Mouse (Mus musculus): ENCODE data around the gene Hsd17b12.

Gene Hsd17b12

DNA sequence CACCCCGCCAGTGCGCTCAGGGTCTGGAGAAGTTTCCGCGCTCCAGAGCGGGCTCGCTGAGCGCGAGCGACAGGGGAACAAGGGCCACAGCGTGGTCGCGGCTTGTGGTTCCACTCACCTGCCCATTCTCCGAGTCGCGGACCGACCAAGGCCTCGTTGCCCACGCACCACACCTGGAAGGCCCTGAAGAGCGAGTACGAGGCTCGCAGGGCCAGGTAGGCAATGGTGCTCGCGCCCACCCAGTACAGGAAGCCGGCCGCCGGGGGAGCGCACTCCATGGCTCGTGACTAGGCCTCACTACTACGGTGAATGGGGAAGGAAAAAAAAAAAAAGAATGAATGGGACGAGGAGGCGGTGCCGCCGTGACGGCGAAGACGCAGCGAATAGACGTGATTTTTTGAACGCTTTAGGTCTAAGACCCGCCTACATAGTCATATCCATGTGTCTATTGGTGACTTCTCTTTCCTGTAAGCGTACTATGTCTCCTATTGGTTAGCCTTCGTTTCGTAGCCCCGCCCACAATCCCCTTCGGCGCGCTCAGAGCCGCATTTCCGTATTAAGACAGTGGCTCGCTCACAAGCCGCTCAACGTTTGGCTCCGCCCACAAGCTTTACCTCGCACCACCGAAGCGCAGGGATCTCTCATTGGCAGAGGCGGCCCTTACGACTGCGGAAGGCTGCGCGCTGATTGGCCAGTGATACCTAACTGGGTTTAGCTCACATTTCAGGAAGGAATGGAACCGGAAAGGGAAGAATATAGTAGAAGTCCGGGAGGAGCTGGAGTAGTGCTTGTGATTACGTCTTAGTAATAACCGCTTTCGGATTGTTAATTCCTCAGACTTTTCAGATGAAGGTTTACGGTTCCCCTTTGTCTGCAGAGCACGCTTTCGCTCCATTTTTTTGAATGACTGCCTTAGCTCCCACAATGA, at the start of gene Hsd17b12:
Gene Hsd17b12, minus strand, starts transcription at position 373 of the 928 bp plus-strand sequence.
- WGBS, result under 1% methylated on average over 69 of the region's 69 CpGs

DNA sequence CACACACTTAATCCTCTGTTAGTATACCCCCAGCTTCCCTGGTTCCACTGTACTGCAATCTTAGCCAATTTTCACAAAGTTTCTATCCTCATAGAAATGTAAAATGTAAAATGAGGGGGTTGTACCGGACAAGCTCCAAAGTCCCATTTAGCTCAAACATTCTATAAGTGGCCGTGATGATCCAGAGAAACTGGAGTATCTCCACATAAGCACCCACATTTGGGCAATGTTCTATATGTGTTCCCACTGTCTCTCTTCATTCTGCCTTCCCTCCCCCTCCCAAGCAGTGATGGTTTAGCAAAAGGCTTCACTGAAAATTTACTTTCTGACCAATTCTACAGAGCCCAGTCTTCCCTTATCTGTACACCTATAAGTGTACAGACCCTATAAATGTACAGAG, 27.1 kb upstream of the Hsd17b12 start:
- 54% methylated on average over 2 of the region's 2 CpGs for WGBS

GRCm38 (mm10) chr2:94184142-94184541, 26.4 kb upstream of the Hsd17b12 start:
- 36% methylated on average over 6 of the region's 6 CpGs for WGBS

DNA sequence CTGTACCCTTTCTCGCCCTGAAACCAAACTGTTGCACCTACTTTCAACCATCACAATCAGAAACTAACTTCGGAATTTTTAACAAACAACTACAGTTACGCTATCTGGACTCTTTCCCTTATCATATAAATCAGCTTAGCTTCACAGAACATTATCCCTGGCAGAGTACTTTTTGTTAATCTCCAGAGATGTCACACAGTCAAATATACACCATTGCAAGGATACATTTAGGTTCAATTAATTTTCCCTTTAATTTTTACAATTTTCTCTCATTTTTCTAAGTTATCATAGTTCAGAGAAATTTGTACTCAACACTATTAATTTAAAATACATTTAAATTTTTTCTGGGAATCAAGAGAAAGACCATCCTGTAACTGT, 21.3 kb upstream of the Hsd17b12 start:
- under 1% methylated on average over 3 of the region's 3 CpGs for WGBS

DNA sequence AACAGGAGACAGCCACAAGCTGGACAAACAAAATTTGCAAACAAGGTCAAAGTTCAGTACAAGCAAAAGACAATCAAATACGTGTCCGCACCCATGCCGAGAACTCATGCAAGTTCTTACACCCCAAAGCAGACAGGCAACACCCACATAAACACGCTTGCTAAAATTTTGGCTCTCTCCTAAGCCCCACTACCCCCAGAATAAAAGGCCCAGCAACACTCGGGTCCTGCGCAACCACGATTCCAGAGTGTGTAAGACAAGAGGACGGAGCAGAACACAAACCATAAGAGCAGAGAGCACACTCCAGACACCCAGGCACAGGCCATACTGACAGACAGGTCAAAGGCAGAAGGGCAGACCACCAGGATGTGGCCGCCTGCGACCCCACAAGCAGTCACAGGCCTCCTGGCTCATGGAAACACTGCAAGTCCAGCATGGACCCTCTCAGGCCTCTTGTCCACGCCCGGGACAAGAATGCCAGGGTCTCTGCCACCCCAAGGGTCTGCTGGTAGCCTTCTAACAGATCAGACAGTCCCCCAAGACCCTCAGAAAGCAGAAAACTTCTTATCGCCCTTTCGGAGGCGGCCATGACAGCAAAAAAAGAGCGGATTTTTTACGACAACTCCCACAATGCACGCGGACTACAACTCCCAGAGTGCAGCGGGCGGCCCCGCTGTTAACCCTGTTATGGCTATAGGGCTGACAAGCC, 20.7 kb upstream of the Hsd17b12 start:
- WGBS, result under 1% methylated on average over 22 of the region's 22 CpGs

DNA sequence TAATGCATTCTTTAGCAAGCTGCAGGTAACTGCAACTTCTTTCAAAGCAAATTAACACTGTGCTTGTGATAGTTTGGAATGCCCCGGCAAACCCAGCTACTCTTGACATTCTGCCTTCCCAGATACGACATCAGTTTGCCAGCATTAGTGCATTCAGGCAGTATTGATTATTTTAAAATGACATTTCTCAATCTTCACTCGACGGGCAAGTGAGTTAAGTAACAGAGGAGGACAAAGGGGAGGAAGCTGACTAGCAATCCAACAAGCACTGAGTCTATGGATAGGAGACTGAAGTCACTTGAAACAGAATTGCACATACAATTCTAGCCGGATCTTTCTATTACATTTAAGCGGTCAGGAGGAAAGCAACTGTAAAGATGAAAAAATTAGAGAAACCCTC, 19.5 kb upstream of the Hsd17b12 start:
- 79% methylated on average over 6 of the region's 6 CpGs for WGBS

- 78% methylated on average over 3 of the region's 3 CpGs for WGBS
Measured at GRCm38 (mm10) chr2:94176381-94176780, 18.6 kb upstream of the Hsd17b12 start.

DNA sequence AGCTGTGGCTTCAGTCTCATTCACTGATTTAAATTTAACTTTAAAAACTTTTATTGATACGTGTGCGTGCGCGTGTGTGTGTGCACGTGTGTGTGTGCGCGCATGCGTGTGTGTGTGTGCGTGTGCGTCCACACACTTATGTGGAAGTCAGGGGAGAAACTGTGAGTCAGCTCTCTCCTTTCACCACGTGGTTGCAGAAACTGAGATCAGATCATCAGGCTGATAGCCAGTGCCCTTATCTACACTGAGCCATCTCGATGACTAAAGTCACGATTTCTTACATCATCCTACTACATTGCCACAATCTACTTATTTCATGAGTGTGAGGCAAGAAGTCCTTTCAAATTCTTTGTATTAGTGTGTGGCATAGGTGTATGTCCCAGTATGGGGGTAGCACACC, 15.8 kb upstream of the Hsd17b12 start:
- 90% methylated on average over 13 of the region's 13 CpGs for WGBS

GRCm38 (mm10) chr2:94163207-94163606, 5.4 kb upstream of the Hsd17b12 start:
- WGBS, result 59% methylated on average over 2 of the region's 2 CpGs

DNA sequence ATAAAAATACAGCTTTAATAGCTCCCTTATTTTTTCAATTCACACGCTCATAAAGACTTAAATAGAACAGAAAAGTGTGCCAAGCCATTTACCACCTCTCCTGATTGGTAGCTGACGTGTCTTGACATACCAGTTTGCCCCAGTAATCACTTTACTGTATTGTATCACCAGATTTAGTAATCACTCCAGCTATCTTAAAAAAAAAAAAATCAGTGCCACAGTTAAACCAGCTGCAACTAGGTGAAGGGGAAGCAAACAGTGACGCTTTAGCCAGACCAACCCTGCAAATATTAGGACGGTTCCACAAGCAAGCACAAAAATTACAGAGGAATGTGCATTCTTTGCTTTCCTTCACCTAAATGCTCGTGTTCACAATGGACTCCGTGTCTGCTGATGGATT, 4.4 kb upstream of the Hsd17b12 start:
- WGBS, result 73% methylated on average over 6 of the region's 6 CpGs

GRCm38 (mm10) chr2:94158520-94158884, 738 bp upstream of the Hsd17b12 start:
- 17% methylated on average over 4 of the region's 4 CpGs for WGBS

DNA sequence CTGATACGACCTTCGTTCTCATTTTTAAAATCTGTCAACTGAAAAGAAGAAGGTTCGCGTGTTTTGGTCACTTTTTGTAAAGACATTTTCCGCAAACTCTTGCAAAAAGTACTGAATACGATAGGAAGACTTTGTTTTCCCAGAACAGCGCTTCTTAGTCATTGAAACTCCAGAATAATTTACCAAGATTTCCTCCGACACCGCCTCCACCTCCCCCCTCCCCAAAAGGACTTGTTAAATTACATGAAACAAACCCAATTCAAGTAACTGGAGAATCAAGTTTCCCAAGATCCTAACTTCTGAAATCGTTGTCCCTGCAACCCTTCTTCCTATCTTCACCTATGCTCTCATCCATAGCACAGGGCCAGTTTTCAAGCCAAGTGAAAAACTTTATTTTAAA, 713 bp downstream of the Hsd17b12 start:
- WGBS, result 2% methylated on average over 10 of the region's 10 CpGs

- WGBS, result 74% methylated on average over 2 of the region's 2 CpGs
Measured at GRCm38 (mm10) chr2:94145146-94145542, 12.6 kb downstream of the Hsd17b12 start.

DNA sequence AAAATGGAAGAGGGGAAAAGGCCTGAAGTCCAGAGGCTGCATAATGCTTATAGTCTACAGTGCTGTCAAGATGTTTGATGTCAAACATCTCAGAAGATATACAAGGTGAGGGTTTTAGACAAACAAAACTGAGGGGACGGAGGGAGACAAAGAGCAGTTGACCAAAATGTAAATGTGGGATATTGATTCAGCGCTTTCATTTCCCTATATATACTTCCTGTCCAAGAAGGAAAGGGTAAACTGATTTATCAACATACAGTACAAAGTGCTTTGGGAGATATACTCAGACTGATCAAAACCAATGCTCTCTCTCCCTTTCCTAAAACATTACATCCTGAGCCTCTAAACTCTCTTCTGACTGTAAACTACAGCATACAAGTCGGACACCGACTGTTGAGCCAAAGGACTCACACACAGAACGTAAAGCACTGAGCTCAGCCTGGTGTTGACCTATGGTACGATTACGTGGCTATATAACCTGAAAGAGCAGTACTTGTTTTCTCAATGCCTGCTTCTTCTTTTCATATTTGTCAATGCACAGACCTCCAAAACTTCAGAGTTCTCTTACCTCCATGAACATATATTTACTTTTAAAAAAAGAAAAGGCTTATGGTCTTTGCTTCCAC, 13.1 kb downstream of the Hsd17b12 start:
- WGBS, result 88% methylated on average over 7 of the region's 7 CpGs

DNA sequence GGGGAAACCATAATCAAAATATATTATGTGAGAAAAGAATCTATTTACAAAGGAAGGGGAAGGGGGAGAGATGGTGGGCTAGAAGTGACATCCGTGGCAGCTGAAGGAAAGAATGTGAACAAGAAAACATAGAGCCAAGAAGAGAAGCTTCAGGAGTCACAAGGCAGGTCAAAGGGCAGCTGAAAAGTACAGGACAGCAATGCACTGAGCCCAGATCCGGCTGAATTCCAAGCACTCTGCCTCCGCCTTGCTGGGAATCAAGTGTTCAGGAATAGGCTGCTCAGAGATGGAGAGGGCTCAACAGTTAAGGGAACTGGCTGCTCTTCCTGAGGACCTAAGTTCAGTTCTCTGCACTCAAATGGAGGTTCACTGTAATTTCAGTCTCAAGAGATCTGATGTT, 16.5 kb downstream of the Hsd17b12 start:
- 81% methylated on average over 3 of the region's 3 CpGs for WGBS

DNA sequence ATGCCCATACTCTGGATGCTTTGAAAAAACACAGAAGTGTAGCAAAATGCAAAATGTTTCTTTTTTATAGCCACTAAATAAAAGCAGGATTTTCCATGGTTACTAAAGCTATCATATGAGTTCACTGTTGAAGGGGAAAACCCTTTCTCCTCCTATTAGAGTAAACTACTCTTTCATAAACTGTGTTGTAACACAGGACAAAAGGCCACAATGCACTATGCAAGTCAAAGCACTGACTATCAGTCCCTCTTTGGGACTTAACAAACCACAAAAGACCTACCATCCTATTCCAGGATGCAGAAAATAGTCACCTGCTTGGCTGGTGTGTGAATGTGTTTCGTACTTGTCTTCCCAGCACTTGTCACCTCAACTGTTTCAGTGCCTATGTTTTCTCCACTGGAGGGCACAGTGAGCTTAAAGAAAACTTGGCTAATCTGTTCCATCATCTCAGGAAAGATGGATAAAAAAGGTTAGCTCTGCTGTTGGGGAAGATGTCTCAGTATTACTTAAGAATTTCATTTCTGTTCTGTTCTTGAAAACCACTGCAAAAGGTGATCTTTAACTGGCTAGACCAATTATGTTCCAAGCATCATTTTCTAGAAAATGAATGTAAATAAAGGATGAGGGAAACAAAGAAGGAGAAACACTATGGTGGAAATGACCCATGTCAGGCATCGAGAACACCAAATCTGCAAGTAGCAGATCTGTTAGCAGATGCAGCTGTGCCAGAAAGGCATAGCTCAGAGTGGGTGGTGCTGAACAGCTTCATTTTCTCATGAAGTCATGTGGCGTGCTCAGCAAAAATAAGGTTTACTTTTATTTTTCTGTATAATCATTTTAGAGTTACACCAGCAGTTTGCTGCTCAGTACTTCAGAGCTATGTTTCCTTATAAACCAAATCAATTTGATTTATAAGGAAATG, 19.0 kb downstream of the Hsd17b12 start:
- WGBS, result 41% methylated on average over 3 of the region's 3 CpGs

GRCm38 (mm10) chr2:94136837-94137236, 20.9 kb downstream of the Hsd17b12 start:
- WGBS, result 78% methylated on average over 3 of the region's 3 CpGs

GRCm38 (mm10) chr2:94128496-94128895, 29.3 kb downstream of the Hsd17b12 start:
- 60% methylated on average over 3 of the region's 3 CpGs for WGBS

- 16% methylated on average over 7 of the region's 7 CpGs for WGBS
Measured at GRCm38 (mm10) chr2:94122182-94123041, 35.4 kb downstream of the Hsd17b12 start.

DNA sequence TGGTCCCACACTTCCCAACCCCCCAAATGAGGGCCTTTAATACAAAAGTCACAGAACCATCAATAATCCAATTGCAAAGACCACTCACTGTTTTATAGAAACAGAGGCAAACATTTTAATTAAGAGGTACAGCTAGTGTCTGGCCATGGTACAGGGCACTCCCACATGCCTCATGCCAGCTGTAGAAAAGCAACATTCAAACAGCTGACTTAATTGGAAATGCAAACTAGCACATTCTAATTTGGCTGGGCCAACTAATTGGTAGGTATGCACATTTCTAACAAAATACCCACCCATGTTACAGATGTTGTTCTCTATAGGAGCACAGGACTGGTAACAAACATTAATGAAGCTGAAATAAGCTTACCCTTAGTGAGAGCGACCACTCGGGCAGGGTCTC, 54.0 kb downstream of the Hsd17b12 start:
- 81% methylated on average over 2 of the region's 2 CpGs for WGBS

DNA sequence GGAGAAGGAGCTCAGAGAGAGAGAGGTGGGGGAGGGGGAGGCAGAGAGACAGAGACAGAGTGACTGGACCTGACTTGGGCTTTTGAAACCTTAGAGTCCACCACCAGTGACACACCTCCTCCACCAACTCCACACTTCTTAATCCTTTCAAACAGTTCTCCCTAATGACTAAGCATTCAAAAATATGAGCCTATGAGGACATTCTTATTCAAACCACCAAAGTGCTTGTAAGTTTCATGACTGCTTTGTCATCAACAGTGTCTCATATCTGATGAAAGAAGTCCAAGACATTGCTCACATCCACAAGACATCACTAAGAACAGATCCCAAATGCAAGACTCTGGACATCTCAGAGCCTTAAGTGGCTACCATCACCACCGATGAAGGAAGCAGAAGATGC, 67.9 kb downstream of the Hsd17b12 start:
- 98% methylated on average over 1 of the region's 1 CpGs for WGBS

Measured in cerebral cortex, adult 2 months (tissue).